Mouse (Mus musculus) adrenal gland, adult 18-20 months (tissue): ENCODE measurements around the gene Nxf3. TPM values are rescaled to one million over a fixed set of nuclear protein-coding genes. Genes with fewer than 3 reads are reported as not detected.
"Not testable (repeated sequence)": the region's sequence is repeated elsewhere in the genome, so short reads cannot be mapped to it uniquely, and the experiment has no call there.

Experiments used
- DNase-seq, 2 experiments: peaks; one replicate each; pipeline ENCODE4 v3.0.0; 2021 to 2022; ENCODE audit warnings: low spot score in 2 of 2
- long read RNA-seq, 2 experiments: library from polyadenylated mRNA; stranded (forward); transcript quantifications; one replicate each; pipeline ENCODE4 v2.0.0; 2021
- total RNA-seq, 2 experiments: library from RNA; stranded (reverse); gene quantifications; 1 replicate in 1 of 2; 2 replicates in 1 of 2; pipeline ENCODE4 v1.2.3; 2021

Gene Nxf3
- not detected for total RNA-seq
- long read RNA-seq, experiment 1, result 0 reads
- long read RNA-seq, experiment 2, result 0 reads

- DNase-seq, result no peak
These were observed at the start of gene Nxf3 for GRCm38 (mm10) chrX:136085155-136085554. Gene Nxf3, minus strand, starts transcription at chrX:136085255.

GRCm38 (mm10) chrX:136127744-136128064 is 42.6 kb upstream of the Nxf3 start:
- peak; percentile 17 to 51 for DNase-seq

GRCm38 (mm10) chrX:136127038-136127743 is 42.1 kb upstream of the Nxf3 start:
- no peak for DNase-seq

GRCm38 (mm10) chrX:136115419-136115961 is 30.4 kb upstream of the Nxf3 start:
- peak in 1 of 2 experiments; percentile 17 for DNase-seq

GRCm38 (mm10) chrX:136115015-136115414 is 30.0 kb upstream of the Nxf3 start:
- no peak for DNase-seq

GRCm38 (mm10) chrX:136107942-136108341 is 22.9 kb upstream of the Nxf3 start:
- peak in 1 of 2 experiments; percentile 18 for DNase-seq

GRCm38 (mm10) chrX:136104724-136105088 is 19.7 kb upstream of the Nxf3 start:
- DNase-seq, result no peak

GRCm38 (mm10) chrX:136104046-136104723 is 19.1 kb upstream of the Nxf3 start:
- no peak for DNase-seq

GRCm38 (mm10) chrX:136094421-136094820 is 9.4 kb upstream of the Nxf3 start:
- DNase-seq, result no peak

- no peak for DNase-seq
These were observed 7.6 kb upstream of the Nxf3 start for GRCm38 (mm10) chrX:136092497-136093279.

GRCm38 (mm10) chrX:136068020-136068419 is 17.0 kb downstream of the Nxf3 start, which contains the start of gene Bex2:
Gene Bex2, minus strand, starts transcription at chrX:136068236.
- not testable (repeated sequence) for DNase-seq

- DNase-seq, result not testable (repeated sequence)
These were observed 17.7 kb downstream of the Nxf3 start for GRCm38 (mm10) chrX:136067201-136067991.

- DNase-seq, result no peak
These were observed 24.4 kb downstream of the Nxf3 start for GRCm38 (mm10) chrX:136060698-136061097.

GRCm38 (mm10) chrX:136051219-136051618 is 33.8 kb downstream of the Nxf3 start:
- no peak for DNase-seq

GRCm38 (mm10) chrX:136047528-136047927 is 37.5 kb downstream of the Nxf3 start:
- DNase-seq, result peak; percentile 28 to 36

- no peak for DNase-seq
These were observed 41.3 kb downstream of the Nxf3 start for GRCm38 (mm10) chrX:136043726-136044125.

- DNase-seq, result peak in 1 of 2 experiments; percentile 4
These were observed 52.0 kb downstream of the Nxf3 start, which contains the start of gene Arxes1 for GRCm38 (mm10) chrX:136032799-136033763. Gene Arxes1, plus strand, starts transcription at chrX:136033367.

- no peak for DNase-seq
These were observed 54.7 kb downstream of the Nxf3 start for GRCm38 (mm10) chrX:136030331-136030730.
